Mouse (Mus musculus) heart, embryonic 16.5 days (tissue): ENCODE measurements around the gene Pin1rt1. TPM values are rescaled to one million over a fixed set of nuclear protein-coding genes. Genes with fewer than 3 reads are reported as not detected.

Experiments used
- ATAC-seq: fragments of 200-750 bp; cut with Nextera tagmentation; replicated peaks from 2 replicates; pipeline ENCODE4 v1.8.0; 2017; ENCODE audit warnings: moderate number of reproducible peaks; ENCODE audit not compliant: insufficient read depth, low FRiP score; ENCODE audit errors: extremely low read depth
- H3K27ac ChIP-seq: fragments of 300-500 bp; sonication (generic); 2 replicates; pipeline ENCODE4 v1.5.1; 2014; ENCODE audit warnings: mild to moderate bottlenecking, low read length, control low read depth, moderate library complexity
- H3K27me3 ChIP-seq: fragments of 300-500 bp; sonication (generic); 2 replicates; pipeline ENCODE4 v1.6.1; 2014; ENCODE audit warnings: low read length, mixed read lengths; ENCODE audit not compliant: control insufficient read depth, insufficient read depth
- H3K36me3 ChIP-seq: fragments of 300-500 bp; sonication (generic); 2 replicates; pipeline ENCODE4 v1.6.1; 2014; ENCODE audit not compliant: control insufficient read depth, insufficient read depth
- H3K4me1 ChIP-seq: fragments of 300-500 bp; sonication (generic); 2 replicates; pipeline ENCODE4 v1.6.1; 2014; ENCODE audit warnings: low read length, mixed read lengths; ENCODE audit not compliant: control insufficient read depth, insufficient read depth
- H3K4me2 ChIP-seq: fragments of 300-500 bp; sonication (generic); 2 replicates; pipeline ENCODE4 v1.6.1; 2014; ENCODE audit warnings: low read depth, mild to moderate bottlenecking, control low read depth, low read length
- H3K4me3 ChIP-seq: fragments of 300-500 bp; sonication (generic); 2 replicates; pipeline ENCODE4 v1.5.1; 2014; ENCODE audit warnings: mild to moderate bottlenecking, control low read depth, low read length
- H3K9ac ChIP-seq: fragments of 300-500 bp; sonication (generic); 2 replicates; pipeline ENCODE4 v1.6.1; 2014; ENCODE audit warnings: low read length, control low read depth
- H3K9me3 ChIP-seq: fragments of 300-500 bp; sonication (generic); replicated peaks from 2 replicates; pipeline ENCODE4 v1.6.1; 2016; ENCODE audit warnings: low read length; ENCODE audit not compliant: control insufficient read depth
- WGBS: fragments of 180-500 bp; shearing (Covaris S2); extraction: QIAGEN DNeasy Blood & Tissue Kit; methylation state at CpG from one replicate; pipeline ENCODE4 v1.1.7; 2014; 5-methylcytosine and 5-hydroxymethylcytosine counted together
- polyA plus RNA-seq: library from polyadenylated mRNA; unstranded; fragments of >200 nt; fragmentation: Nextera tagmentation; extraction: Ambion mirVana; gene quantifications from 2 replicates; pipeline ENCODE4 v1.2.1, GENCODE M21; 2015

Gene Pin1rt1
- polyA plus RNA-seq, 1 experiment from 2014 or later: not detected

DNA sequence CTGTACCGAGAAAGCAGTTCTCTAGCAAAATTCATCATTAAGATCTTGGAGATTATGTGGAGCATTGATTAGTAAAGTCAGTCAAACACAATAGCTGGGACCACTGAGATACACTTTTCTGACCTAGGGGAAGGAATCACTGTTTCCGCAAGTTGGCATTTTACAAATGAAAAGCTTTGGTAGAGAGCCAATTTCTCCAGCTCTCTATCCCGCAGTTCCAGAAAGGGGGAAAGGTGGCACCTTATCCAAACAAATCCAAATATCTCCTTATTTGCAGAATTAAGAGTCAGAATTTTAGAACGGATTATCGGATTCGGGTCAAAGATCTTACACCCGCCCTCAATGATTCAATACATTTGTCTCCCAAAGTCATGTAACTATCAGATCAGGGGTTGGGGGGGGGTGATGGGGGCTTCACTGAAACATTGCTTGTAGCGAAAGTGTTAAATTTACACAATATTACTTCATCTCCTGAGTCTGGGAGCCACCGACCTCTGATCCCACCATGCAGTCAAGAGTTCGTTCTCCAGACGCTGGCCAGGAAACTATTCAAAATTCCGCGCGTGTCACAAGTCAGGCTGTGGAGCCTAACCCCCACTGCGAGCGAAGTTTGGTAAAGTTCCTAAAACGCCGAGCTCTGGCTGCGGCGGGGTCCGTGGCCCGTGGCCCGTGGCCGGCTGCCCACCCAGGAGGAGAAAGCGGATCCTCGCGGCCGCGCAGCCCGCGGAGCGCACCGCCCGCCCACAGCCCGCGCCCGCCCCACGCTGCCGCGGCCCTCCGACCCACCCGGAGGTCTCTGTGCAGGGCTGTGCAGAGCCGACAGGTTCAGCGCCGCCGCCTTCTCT, 25.9 kb upstream of the Pin1rt1 start:
- no peak for ATAC-seq
- Histone ChIP-seq H3K27ac (no peak overlapping the region), H3K4me1 (no peaks in the 10 kb centered on the region), H3K9ac (peak overlapping the region; percentile 74), H3K36me3 (no peaks in the 10 kb centered on the region), H3K9me3 (no peaks in the 10 kb centered on the region), H3K27me3 (no peaks in the 10 kb centered on the region; the same call in 1 of the 2 replicates), H3K4me3 (peak overlapping the region; percentile 65), H3K4me2 (peak overlapping the region; percentile 80)
- WGBS: 7% methylated on average over 46 of the region's 46 CpGs

DNA sequence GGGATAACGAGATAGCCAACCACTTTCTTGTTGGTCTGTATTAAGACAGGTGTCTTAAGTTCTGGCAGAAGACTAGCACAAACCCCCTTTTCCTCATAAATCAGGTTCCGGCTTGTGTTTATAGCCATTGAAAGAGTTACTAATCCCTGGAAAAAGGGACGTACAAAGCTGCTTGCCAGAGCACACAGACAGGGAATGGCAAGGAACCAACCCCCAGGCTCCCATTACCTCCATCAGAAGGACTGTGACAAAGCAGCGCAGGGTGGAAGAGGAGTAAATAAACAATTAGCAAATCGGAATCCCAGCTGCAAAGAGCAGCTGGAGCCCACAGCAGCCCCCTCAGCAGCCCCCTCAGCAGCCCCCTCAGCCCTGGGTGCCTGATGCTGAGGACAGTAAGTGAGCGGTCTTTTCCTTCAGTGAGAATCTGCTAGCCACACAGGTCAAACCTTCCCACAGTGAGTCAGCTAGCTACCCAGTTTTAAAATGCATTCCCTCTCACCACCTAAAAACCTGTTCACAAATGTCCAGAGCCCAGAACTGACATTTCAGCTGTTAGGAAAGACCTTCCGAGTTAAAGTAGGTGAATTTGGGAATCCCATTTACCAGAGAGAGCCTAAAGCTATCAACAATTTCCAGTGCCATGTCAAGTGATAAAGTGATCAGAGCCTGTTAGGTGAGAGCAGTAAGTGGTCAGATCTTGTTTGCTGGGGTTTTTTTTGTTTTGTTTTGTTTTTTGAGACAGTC, 25.0 kb upstream of the Pin1rt1 start:
- 59% methylated on average over 7 of the region's 7 CpGs for WGBS
- no peak for ATAC-seq
- no peaks in the 10 kb centered on the region for H3K36me3 ChIP-seq
- H3K27ac ChIP-seq: no peak overlapping the region
- no peak overlapping the region for H3K4me2 ChIP-seq
- no peak overlapping the region for H3K9ac ChIP-seq
- no peaks in the 10 kb centered on the region; the same call in 1 of the 2 replicates for H3K27me3 ChIP-seq
- no peaks in the 10 kb centered on the region for H3K4me1 ChIP-seq
- no peaks in the 10 kb centered on the region for H3K9me3 ChIP-seq
- no peak overlapping the region for H3K4me3 ChIP-seq

DNA sequence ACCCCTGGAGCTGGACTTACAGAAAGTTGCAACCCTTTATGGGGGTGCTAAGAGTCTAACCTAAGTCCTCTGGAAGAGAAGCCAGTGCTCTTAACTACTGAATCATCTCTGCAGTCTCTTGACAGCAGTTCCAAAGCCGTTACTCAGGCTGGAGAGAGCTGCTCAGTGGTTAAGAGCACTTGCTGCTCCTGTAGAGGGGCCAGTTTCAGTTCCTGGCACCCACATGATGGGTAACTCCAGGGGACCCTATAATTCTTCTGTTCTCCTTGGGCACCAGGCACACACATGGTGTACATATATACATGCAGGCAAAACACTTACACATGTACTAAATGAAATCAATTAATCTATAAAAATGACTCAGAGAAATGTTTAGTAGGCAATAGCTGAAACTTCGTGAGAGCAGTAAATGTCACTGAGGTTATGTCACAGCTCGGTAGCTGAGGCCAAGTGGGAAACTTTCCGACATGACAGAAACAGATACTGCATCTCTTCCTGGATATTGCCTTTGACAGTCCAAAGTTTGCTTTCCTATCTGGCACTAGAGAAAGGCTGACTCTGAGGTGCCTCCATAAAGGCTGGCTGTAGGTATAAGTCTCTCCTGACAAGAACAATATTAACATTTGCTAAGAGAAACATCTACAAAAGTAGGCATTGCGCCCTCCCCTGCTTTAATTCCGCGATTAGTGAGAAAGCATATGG, 24.2 kb upstream of the Pin1rt1 start:
- ATAC-seq: no peak
- Histone ChIP-seq H3K27me3 (no peaks in the 10 kb centered on the region; the same call in 1 of the 2 replicates), H3K36me3 (no peaks in the 10 kb centered on the region), H3K9ac (no peak overlapping the region), H3K4me2 (no peak overlapping the region), H3K9me3 (no peaks in the 10 kb centered on the region), H3K27ac (no peak overlapping the region), H3K4me1 (no peaks in the 10 kb centered on the region), H3K4me3 (no peak overlapping the region)
- 57% methylated on average over 7 of the region's 7 CpGs for WGBS

DNA sequence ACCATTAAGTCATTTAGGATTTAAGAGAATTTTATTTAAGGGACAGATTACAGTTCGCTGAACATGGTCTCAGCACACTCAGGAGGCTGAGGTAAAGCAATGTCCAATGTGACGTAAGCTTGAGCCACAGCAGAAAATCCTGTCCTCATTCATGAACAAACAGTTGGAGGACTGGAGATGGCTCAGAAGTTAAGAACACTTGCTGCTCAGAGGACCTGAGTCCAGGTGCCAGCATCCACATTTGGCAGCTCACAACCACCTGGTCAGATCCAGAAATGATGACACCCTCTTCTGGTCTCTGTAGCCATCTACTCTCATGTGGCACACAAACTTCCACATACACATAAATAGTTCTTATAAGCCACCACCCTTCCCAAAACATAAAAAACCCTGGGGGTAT, 23.5 kb upstream of the Pin1rt1 start:
- Histone ChIP-seq H3K4me2 (no peak overlapping the region), H3K27ac (no peak overlapping the region), H3K4me1 (no peaks in the 10 kb centered on the region), H3K27me3 (no peaks in the 10 kb centered on the region; the same call in 1 of the 2 replicates), H3K9me3 (no peaks in the 10 kb centered on the region), H3K36me3 (no peaks in the 10 kb centered on the region), H3K4me3 (no peak overlapping the region), H3K9ac (no peak overlapping the region)
- WGBS: 93% methylated on average over 2 of the region's 2 CpGs
- no peak for ATAC-seq

DNA sequence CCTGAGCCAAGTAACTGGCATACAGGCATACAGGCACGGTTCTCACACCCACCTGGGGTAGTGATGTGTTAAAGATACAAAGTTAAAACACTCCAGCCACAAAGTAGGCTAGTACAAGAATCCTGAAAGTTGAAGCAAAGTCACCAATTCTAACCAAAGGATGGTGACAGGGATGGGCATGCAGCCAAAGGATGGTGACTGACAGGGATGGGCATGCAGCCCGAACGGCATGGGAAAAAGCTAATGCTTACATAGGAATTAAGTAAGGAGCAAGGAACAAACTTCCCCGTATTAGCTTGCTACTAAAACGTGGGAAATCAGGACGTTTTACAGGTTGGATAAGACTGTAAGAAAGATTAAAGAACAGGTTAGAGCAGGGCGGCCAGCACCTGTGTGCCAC, 20.1 kb upstream of the Pin1rt1 start:
- 64% methylated on average over 7 of the region's 7 CpGs for WGBS
- no peaks in the 10 kb centered on the region for H3K27me3 ChIP-seq
- H3K36me3 ChIP-seq: no peaks in the 10 kb centered on the region
- H3K9me3 ChIP-seq: no peaks in the 10 kb centered on the region
- no peak overlapping the region for H3K4me2 ChIP-seq
- H3K9ac ChIP-seq: no peak overlapping the region
- H3K27ac ChIP-seq: no peak overlapping the region
- H3K4me1 ChIP-seq: no peaks in the 10 kb centered on the region
- ATAC-seq: no peak
- no peak overlapping the region for H3K4me3 ChIP-seq

DNA sequence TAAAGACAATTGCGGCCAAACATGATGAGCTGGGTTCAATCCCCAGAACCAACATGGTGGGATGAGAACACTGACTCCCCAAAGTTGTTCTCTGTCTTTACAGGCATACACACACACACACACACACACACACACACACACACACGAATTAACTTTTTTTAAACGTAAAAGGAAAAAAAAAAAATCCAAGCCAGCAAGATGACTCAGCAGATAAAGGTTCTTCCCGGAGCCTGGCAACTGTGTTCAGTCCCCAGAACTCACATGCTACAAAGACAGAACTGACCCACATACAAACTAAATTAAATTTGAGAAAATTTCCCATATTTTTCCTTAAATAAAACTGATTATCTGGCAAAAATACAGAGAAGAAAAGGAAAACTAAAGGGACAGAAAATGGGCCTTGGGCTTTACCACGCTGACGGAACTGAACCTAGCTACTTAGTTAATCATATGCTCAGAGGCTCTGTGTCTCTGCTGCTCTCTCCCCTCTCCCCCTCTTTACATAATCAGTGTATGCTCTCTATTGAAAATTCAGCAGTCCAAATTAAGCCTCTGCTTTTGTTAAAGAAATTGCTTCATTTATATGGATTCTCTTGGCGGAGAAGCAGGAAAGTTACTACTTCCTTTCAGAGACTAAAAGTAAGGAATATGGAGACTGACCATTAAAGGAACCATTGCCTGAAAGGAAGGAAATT, 16.5 kb upstream of the Pin1rt1 start:
- H3K4me1 ChIP-seq: no peaks in the 10 kb centered on the region
- 67% methylated on average over 7 of the region's 7 CpGs for WGBS
- no peaks in the 10 kb centered on the region for H3K36me3 ChIP-seq
- H3K9ac ChIP-seq: no peak overlapping the region
- no peak overlapping the region for H3K4me2 ChIP-seq
- no peak for ATAC-seq
- no peaks in the 10 kb centered on the region for H3K27me3 ChIP-seq
- no peaks in the 10 kb centered on the region for H3K9me3 ChIP-seq
- H3K4me3 ChIP-seq: no peak overlapping the region
- H3K27ac ChIP-seq: no peak overlapping the region

DNA sequence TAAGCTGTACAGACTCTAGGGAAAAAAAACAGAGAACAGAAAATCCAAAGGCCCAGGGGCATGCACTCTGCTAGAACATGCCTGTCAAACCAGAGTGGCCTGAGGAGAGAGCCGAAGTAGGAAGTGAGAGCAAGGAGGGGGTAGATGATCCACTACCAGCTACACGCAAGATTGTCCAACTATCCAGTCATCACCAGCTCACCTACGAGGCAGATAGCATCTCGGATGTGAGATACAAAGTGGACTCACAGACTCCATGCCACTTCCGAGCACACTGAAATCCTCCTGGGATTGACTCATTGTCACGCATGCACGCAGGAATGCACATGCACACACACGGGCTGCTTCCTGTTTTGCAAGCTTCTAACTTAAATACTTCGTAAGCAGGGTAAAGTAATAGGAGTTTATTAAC, 15.9 kb upstream of the Pin1rt1 start:
- H3K4me1 ChIP-seq: no peaks in the 10 kb centered on the region
- H3K27me3 ChIP-seq: no peaks in the 10 kb centered on the region
- H3K9me3 ChIP-seq: no peaks in the 10 kb centered on the region
- 76% methylated on average over 9 of the region's 9 CpGs for WGBS
- no peaks in the 10 kb centered on the region for H3K36me3 ChIP-seq
- ATAC-seq: no peak
- H3K4me3 ChIP-seq: no peak overlapping the region
- no peak overlapping the region for H3K27ac ChIP-seq
- H3K4me2 ChIP-seq: no peak overlapping the region
- H3K9ac ChIP-seq: no peak overlapping the region

DNA sequence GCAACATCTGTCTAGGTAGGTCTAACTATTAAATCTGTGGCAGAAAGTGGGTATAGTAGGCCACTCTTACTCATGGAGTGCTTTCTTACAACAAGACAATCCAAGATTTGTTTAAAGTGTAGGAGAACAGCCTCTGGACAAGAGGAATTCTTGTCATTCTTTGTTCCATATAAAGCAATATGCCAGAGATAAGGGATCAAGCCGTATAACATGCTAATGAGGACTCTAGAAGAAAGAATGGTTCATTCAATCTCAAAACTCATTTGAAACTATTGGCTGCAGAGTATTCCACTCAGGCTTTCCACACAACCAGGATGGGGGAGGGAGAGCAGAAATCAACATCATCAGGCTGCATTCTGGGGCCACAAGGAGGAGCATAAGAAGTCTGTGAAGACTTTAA, 11.2 kb upstream of the Pin1rt1 start:
- no peak for ATAC-seq
- no peak overlapping the region for H3K27ac ChIP-seq
- WGBS: 33% methylated on average over 1 of the region's 1 CpGs

More for the DNA sequence above, 11.2 kb upstream of the Pin1rt1 start:
- no peak overlapping the region for H3K9ac ChIP-seq
- no peak overlapping the region for H3K4me3 ChIP-seq
- H3K4me2 ChIP-seq: no peak overlapping the region
- H3K36me3 ChIP-seq: no peaks in the 10 kb centered on the region
- H3K27me3 ChIP-seq: no peaks in the 10 kb centered on the region
- no peaks in the 10 kb centered on the region for H3K4me1 ChIP-seq
- H3K9me3 ChIP-seq: no peaks in the 10 kb centered on the region
